Mouse (Mus musculus) G1E-ER4 (cell line): Measurements from ENCODE around the gene Capn2. TPM values are rescaled to one million over a fixed set of nuclear protein-coding genes. Genes with fewer than 3 reads are reported as not detected.

Source experiments
- GATA1 ChIP-seq: IDR thresholded peaks from one replicate; pipeline ENCODE4 v1.8.0; 2012; ENCODE audit warnings: low read length, inconsistent platforms
- polyA plus RNA-seq: library from polyadenylated mRNA; stranded (reverse); fragments of >175 nt; gene quantifications from 2 replicates; pipeline ENCODE4 v1.2.3, GENCODE M21; 2012

Capn2 gene
- polyA plus RNA-seq, 1 experiment, result not detected

GRCm38 (mm10) chr1:182539023-182539940, 21.9 kb upstream of the Capn2 start:
- TF ChIP-seq GATA1, result no peak

- no peak for TF ChIP-seq GATA1
Measured at GRCm38 (mm10) chr1:182535080-182535481, 17.7 kb upstream of the Capn2 start.

- no peak for TF ChIP-seq GATA1
Measured at GRCm38 (mm10) chr1:182533583-182533982, 16.2 kb upstream of the Capn2 start.

- TF ChIP-seq GATA1, result no peak
Measured at GRCm38 (mm10) chr1:182527921-182528858, 10.8 kb upstream of the Capn2 start.

GRCm38 (mm10) chr1:182527261-182527766, 9.9 kb upstream of the Capn2 start:
- TF ChIP-seq GATA1, result no peak

- no peak for TF ChIP-seq GATA1
Measured at GRCm38 (mm10) chr1:182525601-182526000, 8.2 kb upstream of the Capn2 start.

GRCm38 (mm10) chr1:182523692-182524091, 6.3 kb upstream of the Capn2 start:
- no peak for TF ChIP-seq GATA1

- no peak for TF ChIP-seq GATA1
Measured at GRCm38 (mm10) chr1:182522961-182523360, 5.6 kb upstream of the Capn2 start.

- TF ChIP-seq GATA1, result no peak
Measured at GRCm38 (mm10) chr1:182520938-182521500, 3.6 kb upstream of the Capn2 start.

GRCm38 (mm10) chr1:182520091-182520937, 2.9 kb upstream of the Capn2 start:
- TF ChIP-seq GATA1, result no peak

GRCm38 (mm10) chr1:182519341-182519740, 1.9 kb upstream of the Capn2 start:
- no peak for TF ChIP-seq GATA1

- no peak for TF ChIP-seq GATA1
Measured at GRCm38 (mm10) chr1:182518811-182519210, 1.4 kb upstream of the Capn2 start.

GRCm38 (mm10) chr1:182518143-182518680, 804 bp upstream of the Capn2 start:
- no peak for TF ChIP-seq GATA1

- no peak for TF ChIP-seq GATA1
Measured at GRCm38 (mm10) chr1:182517677-182518011, 236 bp upstream of the Capn2 start.
